Mouse (Mus musculus) kidney, postnatal 10 days (tissue): ENCODE results near the gene Otc.

Experiments used
- DNase-seq: peaks from one replicate; pipeline ENCODE4 v3.0.0; 2021; ENCODE audit warnings: mixed read lengths

Otc gene

DNA sequence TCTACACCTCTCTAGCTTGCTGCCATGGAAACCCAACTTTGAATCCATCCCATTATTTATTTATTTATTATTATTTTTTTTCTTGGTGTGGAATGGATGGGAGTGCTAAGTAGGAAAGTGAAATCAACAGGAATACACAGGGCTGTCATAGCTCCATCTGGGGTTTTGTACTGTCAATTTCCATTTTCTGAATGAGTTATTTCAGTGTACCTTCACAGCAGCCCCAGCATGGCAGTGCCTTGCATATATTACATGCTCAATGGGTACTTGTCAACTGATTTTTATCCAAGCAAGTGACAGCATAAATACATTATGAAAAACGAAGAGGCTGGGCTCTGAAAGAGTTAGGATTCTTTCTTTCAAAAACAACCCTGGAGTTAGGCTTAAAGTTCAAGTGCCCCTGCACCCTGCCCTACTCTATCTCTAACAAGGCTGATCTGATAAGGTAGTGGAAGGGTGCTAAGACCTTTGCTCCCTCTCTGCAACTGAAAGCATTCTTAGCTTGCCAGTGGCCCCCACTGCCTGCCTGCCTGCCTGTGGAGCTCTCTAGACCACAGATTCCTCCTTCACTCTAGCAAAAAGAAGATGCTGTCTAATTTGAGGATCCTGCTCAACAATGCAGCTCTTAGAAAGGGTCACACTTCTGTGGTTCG, at the start of gene Otc:
TSS of gene Otc (plus strand) at position 454 of the 653 bp plus-strand sequence.
- DNase-seq = no peak

DNA sequence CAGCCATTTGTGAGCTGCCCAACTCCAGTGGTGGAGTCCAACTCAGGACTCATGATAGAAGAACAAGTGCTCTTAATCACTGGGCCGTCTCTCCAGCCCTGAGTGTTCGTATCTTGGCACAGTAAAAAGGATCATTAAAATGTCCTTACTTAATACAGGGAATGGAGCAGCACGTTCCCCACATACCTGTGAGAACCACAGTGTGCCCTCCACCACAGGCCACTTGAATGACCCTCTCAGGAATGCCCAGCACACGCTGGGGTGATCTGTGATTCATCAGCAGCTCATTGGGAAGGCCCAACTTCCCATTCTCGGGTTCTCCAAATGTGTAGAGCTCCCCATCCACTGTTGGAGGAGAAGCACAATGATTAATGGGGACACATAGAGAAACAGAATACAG, 46.2 kb upstream of the Otc start:
- DNase-seq = no peak

- DNase-seq = peak; percentile 24
Measured at GRCm38 (mm10) chrX:10215972-10216371, 36.1 kb upstream of the Otc start.

DNA sequence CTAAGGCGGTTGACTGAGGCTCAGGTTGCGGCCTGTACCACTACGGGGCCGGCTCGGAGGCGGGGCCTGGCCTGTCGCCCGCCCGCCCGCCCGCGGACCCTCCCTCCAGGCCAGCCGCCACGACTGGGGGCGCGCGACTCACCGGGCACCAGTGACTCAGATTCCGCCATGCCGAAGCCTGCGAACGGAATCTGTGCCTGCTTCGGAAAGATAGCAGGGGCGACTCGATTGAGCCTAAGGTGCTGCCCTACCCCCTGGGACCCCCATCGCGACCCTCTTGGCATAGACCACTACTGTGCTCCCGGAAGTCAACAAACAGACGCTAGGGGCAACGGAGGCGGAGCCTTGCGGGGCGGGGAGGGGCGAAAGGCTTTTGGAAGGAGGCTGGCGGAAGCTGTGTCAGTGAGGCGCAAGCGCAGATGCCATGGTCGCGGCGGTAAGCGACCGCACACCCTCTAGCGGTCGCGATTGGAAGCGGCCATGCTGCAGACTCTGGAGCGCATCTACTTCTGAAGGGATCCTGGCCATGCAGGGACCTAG, 35.6 kb upstream of the Otc start, which contains the start of gene Rpgr:
TSS of gene Rpgr (minus strand) at position 511 of the 540 bp plus-strand sequence.
- DNase-seq = peak; percentile 95

DNA sequence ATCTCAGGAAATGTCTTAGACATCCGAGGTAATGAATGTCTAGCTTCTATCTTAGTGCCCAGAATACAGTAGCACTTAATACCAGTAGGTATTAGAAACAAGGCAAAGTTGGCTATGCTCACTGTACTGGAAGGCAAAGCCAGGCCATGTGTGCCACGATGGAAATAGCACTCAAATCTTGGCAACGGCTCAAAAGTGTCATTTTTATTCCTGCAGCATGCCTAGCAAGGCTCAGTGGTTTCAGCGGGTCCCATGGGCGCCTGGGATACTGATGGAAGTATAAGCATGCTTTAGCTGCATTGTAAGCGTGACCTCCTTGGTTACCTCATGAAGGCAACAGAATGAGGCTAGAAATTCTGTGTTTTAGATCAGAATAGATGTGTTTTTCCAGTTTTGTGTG, 32.8 kb upstream of the Otc start:
- DNase-seq = no peak

DNA sequence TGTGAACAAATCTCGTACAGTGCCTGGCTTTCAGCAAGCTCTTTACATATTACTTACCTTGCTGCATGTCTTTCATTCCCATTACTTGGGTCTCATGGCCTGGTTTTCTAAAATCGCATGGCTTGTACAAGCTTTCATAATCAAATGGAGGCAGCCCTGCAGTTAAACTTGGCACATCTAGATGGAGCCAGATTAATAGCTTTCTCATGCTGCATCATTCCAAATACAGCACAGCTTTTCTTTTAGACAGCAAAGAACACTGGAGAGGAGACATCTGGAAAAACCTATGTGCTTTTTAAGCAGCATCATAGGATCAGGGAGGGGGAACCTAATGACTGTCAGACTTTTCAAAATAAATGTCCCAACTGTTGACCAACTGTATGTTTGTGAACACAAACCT, 19.1 kb upstream of the Otc start:
- no peak for DNase-seq

DNA sequence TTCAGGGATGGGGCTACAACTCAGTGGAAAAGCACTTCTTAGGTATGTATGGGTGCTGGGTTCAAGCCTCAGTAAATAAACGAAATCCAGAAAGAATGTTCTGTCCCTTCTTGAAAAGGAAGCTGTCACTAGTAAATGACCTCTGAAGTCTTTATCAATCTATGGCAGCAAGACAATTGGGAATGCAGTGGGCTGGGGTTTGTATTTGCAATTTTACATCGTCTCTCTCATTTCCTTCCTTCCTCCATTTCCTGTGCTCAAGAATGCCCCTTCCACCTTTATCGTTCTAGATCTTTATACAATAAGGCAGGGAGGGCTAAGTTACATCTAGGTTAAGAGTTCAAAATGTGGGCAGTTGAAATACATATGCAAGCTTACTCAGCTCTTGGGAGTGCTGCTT, 17.5 kb upstream of the Otc start:
- DNase-seq = no peak

- DNase-seq = no peak
Measured at GRCm38 (mm10) chrX:10239515-10239914, 12.6 kb upstream of the Otc start.

GRCm38 (mm10) chrX:10243916-10244315, 8.2 kb upstream of the Otc start:
- DNase-seq = no peak

DNA sequence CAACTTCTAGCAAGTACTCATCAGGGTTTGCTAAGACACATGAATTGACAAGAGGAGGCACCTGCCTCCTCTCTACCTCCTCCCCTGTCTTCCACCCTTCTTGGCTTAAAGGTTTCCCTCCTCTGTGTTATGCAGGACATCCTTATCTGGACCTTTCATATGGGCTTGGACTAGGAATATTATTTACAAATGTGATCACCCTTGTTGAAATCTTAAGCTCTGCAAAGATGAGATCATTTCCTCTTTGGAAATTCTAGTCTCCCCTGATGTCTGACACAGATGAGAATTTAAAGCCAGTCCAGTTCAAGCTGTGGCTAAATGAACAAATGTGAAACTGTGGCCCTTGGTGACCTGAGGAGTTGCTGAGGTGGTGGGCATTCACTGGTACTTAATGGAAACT, 748 bp upstream of the Otc start:
- DNase-seq = no peak

GRCm38 (mm10) chrX:10257774-10258173, 5.7 kb downstream of the Otc start:
- DNase-seq = no peak

- DNase-seq = no peak
Measured at GRCm38 (mm10) chrX:10258260-10258659, 6.2 kb downstream of the Otc start.

DNA sequence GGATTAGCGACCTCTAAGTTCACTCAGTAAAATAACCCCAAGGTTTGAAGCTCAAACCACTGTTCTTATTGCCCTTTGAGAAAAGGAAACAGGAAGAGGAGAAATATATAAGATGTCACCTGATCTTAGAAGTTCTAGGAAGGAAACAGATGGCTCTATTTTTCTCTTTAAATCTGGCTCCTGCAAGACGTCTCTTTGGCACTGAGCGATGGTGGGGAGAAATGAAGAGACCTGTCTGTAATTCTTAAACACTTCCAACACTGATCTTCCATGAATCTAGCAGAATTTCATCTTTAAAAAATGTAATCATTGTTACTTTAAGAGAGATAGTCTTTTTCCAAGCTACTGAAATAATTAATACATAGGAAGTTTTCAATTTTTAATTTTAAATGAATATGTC, 16.2 kb downstream of the Otc start:
- DNase-seq = no peak

- DNase-seq = no peak
Measured at GRCm38 (mm10) chrX:10268761-10269437, 16.8 kb downstream of the Otc start.

DNA sequence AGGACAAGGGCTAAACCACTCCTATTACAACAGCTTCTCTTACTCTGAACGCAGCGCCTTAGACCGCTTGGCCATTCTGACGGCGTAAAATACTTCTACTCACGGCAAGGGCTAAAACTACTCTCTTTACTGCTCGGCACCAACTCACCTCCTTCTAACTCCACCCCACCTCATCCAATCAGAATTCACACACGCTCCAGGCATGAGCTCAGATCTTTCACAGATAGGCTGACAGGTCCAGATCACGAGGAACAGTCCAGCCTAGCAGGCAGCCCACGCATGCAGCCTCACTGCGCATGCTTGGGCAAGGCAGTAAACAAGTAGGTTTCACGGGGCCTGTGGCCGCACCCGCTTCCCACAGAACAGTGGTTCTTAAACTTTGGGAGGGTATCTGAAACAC, 45.2 kb downstream of the Otc start:
- no peak for DNase-seq

GRCm38 (mm10) chrX:10318176-10318575, 66.1 kb downstream of the Otc start:
- no peak for DNase-seq

GRCm38 (mm10) chrX:10330246-10330645, 78.1 kb downstream of the Otc start:
- DNase-seq = no peak

DNA sequence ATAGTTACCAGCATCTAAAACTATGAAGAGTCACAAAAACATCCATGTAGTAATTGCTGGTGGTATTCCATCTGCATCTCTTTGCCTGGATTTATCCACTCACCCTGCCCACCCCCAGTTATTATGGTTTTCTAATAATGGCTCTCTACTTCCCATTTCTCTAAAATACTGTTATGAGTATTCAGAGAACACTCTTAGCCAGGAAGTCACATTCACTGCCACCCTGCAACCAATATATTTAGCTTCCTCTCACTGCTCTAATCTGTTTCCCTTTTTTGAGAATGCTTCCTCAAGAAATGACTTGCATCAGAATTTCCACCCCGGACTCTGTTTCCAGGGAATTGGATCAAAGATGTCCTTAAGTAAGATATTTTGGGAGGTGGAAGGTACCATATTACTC, 79.6 kb downstream of the Otc start:
- DNase-seq = no peak

- no peak for DNase-seq
Measured at GRCm38 (mm10) chrX:10336816-10337215, 84.7 kb downstream of the Otc start.

- no peak for DNase-seq
Measured at GRCm38 (mm10) chrX:10355867-10356266, 103.8 kb downstream of the Otc start.
